Mouse (Mus musculus) hindbrain, embryonic 10.5 days (tissue): ENCODE data around the gene Umodl1. TPM values are rescaled to one million over a fixed set of nuclear protein-coding genes. Genes with fewer than 3 reads are reported as not detected.
A peak's percentile ranks its signal among the peaks of the same experiment; 100 is the strongest.

Experiments
- DNase-seq: peaks from one replicate; pipeline ENCODE4 v3.0.0-alpha.2; 2017; ENCODE audit warnings: low spot score
- H3K27ac ChIP-seq: fragments of 300-500 bp; sonication (generic); 2 replicates; pipeline ENCODE4 v1.5.1; 2016; ENCODE audit warnings: mild to moderate bottlenecking, moderate library complexity
- H3K27me3 ChIP-seq: fragments of 300-500 bp; sonication (generic); 2 replicates; pipeline ENCODE4 v1.6.1; 2016; ENCODE audit warnings: mild to moderate bottlenecking; ENCODE audit not compliant: poor library complexity, insufficient read depth, severe bottlenecking
- H3K36me3 ChIP-seq: fragments of 300-500 bp; sonication (generic); 2 replicates; pipeline ENCODE4 v1.6.1; 2016; ENCODE audit warnings: mild to moderate bottlenecking, moderate library complexity
- H3K4me1 ChIP-seq: fragments of 300-500 bp; sonication (generic); replicated peaks from 2 replicates; pipeline ENCODE4 v1.6.1; 2016; ENCODE audit warnings: mild to moderate bottlenecking
- H3K4me3 ChIP-seq: fragments of 300-500 bp; sonication (generic); 2 replicates; pipeline ENCODE4 v1.5.1; 2016; ENCODE audit warnings: mild to moderate bottlenecking, moderate library complexity
- H3K9me3 ChIP-seq: fragments of 300-500 bp; sonication (generic); 2 replicates; pipeline ENCODE4 v1.6.1; 2016; ENCODE audit warnings: mild to moderate bottlenecking, moderate library complexity
- WGBS: fragments of 180-500 bp; shearing (Covaris S2); methylation state at CpG from one replicate; pipeline ENCODE4 v1.1.7; 2016; 5-methylcytosine and 5-hydroxymethylcytosine counted together
- polyA plus RNA-seq: library from polyadenylated mRNA; unstranded; fragments of >200 nt; fragmentation: Nextera tagmentation; extraction: Ambion mirVana; gene quantifications from 2 replicates; pipeline ENCODE4 v1.2.1, GENCODE M21; 2016

The Umodl1 gene
- polyA plus RNA-seq, 1 experiment from 2014 or later: 0.08 TPM

DNA sequence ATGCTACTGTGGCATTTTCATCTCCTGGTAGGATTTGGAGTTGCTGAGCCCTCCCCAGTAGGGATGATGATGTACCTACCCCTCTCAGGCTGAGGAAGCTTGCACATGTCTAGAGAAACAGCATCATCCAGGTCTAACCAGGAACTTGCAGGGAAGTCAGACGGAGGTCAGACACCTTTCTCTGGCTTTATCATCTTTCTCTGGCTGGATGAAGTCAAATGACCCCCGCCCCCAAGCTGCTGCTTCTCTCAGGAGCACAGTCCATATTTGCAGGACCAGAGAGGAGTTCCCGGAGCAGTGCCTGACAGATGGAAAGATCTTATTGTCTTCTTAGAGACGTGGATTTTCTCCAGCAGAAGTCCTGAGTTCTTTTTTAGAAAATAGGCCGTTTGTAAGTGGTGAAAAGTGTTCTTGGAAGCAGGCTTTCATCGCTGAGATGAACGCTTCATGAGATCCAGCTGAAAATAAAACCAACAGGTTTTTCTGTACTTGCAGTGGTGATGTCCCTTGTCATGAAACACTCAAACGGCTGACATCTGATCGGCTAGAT is 74.5 kb downstream of the Umodl1 start:
- Histone ChIP-seq H3K27ac (no peak overlapping the region), H3K4me3 (no peak overlapping the region), H3K4me1 (peaks cover 10% of the 10 kb centered on the region), H3K27me3 (no peaks in the 10 kb centered on the region), H3K36me3 (no peaks in the 10 kb centered on the region), H3K9me3 (peaks cover 6% of the 10 kb centered on the region; the same call in 1 of the 2 replicates)
- 86% methylated on average over 9 of the region's 9 CpGs for WGBS
- no peak for DNase-seq

DNA sequence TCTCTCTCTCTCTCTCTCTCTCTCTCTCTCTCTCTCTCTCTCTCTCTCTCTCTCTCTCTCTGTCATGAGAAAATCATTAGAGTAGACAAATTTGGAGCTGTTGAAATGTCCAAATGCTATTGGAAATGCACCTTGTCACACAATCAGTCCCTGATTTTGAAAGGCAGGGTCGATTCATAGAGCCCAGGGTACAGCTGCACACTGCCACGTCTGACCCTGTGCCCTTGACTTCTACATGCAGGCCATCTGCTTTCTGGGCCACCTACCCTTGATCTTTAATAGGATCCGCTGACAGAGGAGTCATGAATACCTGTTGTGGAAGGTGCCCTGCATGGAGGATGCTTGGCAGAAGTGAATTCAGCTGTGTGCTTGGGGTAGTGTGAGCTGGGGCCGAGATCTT is 75.0 kb downstream of the Umodl1 start:
- no peak overlapping the region for H3K4me3 ChIP-seq
- H3K27me3 ChIP-seq: no peaks in the 10 kb centered on the region
- DNase-seq: no peak
- no peak overlapping the region for H3K27ac ChIP-seq
- H3K9me3 ChIP-seq: peaks cover 6% of the 10 kb centered on the region; the same call in 1 of the 2 replicates
- peaks cover 15% of the 10 kb centered on the region for H3K4me1 ChIP-seq
- H3K36me3 ChIP-seq: no peaks in the 10 kb centered on the region
- WGBS: 86% methylated on average over 4 of the region's 4 CpGs

DNA sequence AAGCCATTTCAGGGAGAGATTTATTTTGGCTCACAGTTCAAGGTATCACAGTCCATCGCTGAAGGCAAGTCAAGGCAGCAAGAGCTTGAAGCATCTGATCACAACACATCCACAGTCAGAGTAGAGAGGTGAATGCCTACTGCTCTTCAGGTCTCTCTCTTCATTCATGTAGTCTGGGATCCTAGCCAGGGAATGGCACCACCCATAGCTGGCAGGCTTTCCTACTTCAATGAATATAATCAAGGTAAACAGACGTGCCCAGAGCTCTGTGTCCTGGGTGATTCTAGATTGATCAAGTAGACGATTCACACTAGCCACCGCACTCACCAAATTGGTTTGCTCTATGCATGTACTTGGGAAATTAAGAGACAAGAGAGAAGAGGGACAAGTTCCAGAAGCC is 77.9 kb downstream of the Umodl1 start:
- DNase-seq: no peak
- no peak overlapping the region for H3K4me3 ChIP-seq
- peaks cover 6% of the 10 kb centered on the region; the same call in 1 of the 2 replicates for H3K9me3 ChIP-seq
- H3K36me3 ChIP-seq: no peaks in the 10 kb centered on the region
- 95% methylated on average over 4 of the region's 4 CpGs for WGBS
- H3K27ac ChIP-seq: no peak overlapping the region
- no peaks in the 10 kb centered on the region for H3K27me3 ChIP-seq
- peaks cover 29% of the 10 kb centered on the region for H3K4me1 ChIP-seq

DNA sequence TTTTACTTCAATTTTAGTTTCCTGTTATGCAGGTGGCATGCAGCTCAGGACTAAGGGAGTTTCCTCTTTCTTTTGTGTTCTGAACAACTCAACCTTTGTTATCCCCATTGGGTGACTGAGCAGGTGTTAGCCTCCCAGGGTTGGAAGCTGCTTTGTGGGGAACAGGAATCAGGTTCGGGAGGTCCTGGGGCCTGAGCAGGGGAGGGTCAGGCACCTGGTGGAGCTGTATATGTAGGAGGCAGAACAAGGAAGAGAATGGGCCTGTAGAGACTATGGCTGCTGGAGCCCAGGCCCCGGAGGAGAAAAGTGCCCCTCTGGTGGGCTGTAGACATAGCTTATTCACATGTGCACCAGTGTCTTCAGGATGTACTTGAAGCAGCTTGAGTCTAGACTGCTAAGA is 78.8 kb downstream of the Umodl1 start:
- DNase-seq: no peak
- WGBS: 63% methylated on average over 2 of the region's 2 CpGs
- H3K9me3 ChIP-seq: peaks cover 6% of the 10 kb centered on the region; the same call in 1 of the 2 replicates
- no peaks in the 10 kb centered on the region for H3K27me3 ChIP-seq
- H3K4me3 ChIP-seq: no peak overlapping the region
- H3K36me3 ChIP-seq: no peaks in the 10 kb centered on the region
- H3K4me1 ChIP-seq: peaks cover 29% of the 10 kb centered on the region
- peak overlapping the region; percentile 77; the same call in 1 of the 2 replicates for H3K27ac ChIP-seq

DNA sequence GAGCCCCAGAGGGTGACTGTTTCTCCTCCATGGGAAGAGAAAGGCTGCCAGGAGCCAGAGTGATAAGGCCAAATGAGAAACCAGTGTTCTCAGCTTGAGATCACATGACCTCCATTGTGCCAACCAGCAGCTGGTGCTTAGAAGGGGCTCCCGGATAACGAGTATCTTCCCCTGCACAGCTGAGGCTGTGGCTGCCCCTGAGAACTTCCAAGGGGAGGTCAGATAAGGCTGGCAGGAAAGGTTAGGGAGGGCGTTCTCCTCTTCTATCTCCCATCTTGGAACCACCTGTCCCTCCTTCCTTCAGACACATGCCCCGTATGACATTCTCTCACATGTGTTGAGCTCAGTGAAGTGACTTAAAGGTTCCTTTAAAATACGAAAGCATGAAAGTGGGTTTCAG is 79.7 kb downstream of the Umodl1 start:
- Histone ChIP-seq H3K27ac (peak overlapping the region; percentile 77), H3K36me3 (no peaks in the 10 kb centered on the region), H3K27me3 (no peaks in the 10 kb centered on the region), H3K4me1 (peaks cover 31% of the 10 kb centered on the region), H3K9me3 (peaks cover 6% of the 10 kb centered on the region; the same call in 1 of the 2 replicates), H3K4me3 (no peak overlapping the region)
- no peak for DNase-seq
- WGBS: 53% methylated on average over 5 of the region's 5 CpGs

DNA sequence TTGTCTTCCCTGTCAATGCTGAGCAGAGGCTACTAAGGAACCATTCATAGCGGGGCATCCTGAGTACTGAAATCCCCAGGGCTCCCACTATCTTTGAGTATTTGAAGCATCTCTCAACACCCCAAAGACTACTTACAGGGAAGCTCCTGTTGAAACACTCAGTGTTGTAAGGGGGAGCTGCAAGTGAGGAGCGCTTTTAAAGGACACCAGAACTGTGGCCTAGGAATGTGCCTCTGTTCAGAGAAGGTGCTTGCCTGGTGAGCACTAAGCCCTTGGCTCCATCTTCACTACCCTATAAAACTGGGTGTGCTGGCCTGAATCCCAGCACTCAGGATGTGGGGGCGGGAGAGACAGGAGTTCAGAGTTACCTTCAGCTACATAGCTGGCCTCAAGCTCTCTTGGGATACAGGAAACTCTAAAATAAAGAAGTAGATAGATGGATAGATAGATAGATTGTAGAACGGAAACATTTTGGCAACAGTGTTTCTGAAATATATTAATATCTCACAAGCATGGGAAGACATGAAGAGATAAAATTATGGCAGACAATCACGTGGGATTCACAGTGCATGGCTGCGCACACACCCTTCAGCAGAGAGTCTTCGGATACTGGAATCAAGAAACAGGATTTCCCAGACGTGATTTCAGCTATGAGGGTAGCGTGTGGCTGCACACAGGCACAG is 80.4 kb downstream of the Umodl1 start:
- no peak overlapping the region for H3K4me3 ChIP-seq
- peak overlapping the region; percentile 77; the same call in 1 of the 2 replicates for H3K27ac ChIP-seq
- H3K27me3 ChIP-seq: no peaks in the 10 kb centered on the region
- no peaks in the 10 kb centered on the region for H3K36me3 ChIP-seq
- WGBS: 90% methylated on average over 9 of the region's 9 CpGs
- no peak for DNase-seq
- H3K4me1 ChIP-seq: peaks cover 31% of the 10 kb centered on the region
- H3K9me3 ChIP-seq: peaks cover 6% of the 10 kb centered on the region; the same call in 1 of the 2 replicates

DNA sequence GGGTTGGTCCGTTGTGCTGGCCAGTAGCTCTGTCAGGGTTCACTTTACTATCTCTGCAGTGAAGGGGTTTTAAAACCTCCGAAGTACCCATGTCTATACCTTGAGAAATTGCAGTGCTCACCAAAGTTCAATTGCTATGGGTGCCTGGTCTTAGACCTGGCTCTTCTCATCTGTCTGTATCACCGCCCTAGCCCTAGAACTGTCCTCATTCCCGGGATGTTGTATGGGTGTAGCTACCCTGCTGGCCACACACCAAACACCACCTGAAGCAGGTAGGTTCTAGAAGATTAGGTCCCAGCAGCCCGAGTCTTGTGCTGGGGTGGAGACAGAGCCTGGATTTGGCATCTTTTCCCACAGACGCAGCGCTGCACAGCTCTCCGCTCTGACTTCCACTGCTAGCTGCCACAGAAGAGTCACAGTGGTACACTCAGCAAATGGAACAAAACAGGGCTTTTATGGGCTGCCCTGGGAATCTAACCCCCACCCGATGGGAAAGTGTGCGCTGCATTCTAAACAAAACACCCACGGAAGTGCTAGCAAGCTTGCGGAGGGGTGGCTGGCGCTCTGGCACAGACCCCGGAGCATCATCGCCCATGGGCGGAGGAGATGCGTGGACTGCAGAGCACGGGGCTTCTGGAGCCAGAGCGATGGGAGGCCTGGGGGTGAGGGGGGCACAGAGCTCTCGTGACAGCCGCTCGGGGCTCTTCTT is 81.9 kb downstream of the Umodl1 start:
- no peaks in the 10 kb centered on the region for H3K27me3 ChIP-seq
- peaks cover 31% of the 10 kb centered on the region for H3K4me1 ChIP-seq
- H3K27ac ChIP-seq: peak overlapping the region; percentile 40; the same call in 1 of the 2 replicates
- DNase-seq: no peak
- no peak overlapping the region for H3K4me3 ChIP-seq
- no peaks in the 10 kb centered on the region for H3K36me3 ChIP-seq
- WGBS: 82% methylated on average over 22 of the region's 22 CpGs
- peaks cover 6% of the 10 kb centered on the region; the same call in 1 of the 2 replicates for H3K9me3 ChIP-seq

DNA sequence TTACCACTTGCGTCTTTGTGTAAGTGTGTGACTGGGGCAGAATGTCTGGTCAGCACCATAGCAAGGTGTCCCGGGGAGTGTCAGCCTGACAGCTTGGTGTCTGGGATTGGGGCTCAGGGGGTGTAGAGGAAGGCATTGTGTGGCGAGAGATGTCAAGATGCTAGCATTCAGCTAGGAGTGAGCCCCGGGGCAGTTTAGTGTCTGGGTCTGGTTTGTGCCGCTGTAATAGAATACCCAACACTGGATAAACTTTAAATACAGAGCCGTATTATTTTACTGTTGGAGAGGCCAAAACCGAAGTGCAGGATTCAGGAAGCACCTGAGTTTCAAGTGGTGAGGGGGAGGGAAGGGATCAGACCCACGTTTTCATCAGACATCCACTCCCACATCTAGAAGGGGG is 82.9 kb downstream of the Umodl1 start:
- 81% methylated on average over 8 of the region's 8 CpGs for WGBS
- Histone ChIP-seq H3K9me3 (peaks cover under 1% of the 10 kb centered on the region; the same call in 1 of the 2 replicates), H3K4me1 (peaks cover 31% of the 10 kb centered on the region), H3K27ac (no peak overlapping the region), H3K27me3 (no peaks in the 10 kb centered on the region), H3K4me3 (no peak overlapping the region), H3K36me3 (no peaks in the 10 kb centered on the region)
- DNase-seq: no peak

DNA sequence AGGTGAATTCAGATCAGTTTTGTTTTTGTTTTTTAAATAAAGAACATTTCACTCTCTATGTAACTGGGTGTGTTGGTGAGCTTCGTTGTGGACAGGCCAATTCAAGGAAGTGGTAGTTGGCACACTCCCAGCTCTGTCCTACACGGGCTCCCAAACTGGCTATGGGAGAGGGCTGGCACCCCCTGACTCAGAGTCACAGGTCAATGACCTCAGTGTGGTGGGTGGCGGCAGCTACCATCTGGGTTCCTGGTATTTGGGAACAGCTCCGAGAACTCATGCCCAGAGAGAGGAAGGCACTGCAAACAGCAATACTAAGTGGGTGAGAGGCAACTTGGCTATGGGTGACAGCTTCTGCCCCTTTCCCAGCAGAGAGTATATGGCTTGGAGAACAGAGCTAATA is 83.9 kb downstream of the Umodl1 start:
- peaks cover 29% of the 10 kb centered on the region for H3K4me1 ChIP-seq
- no peak overlapping the region for H3K4me3 ChIP-seq
- no peak overlapping the region for H3K27ac ChIP-seq
- 75% methylated on average over 4 of the region's 4 CpGs for WGBS
- H3K9me3 ChIP-seq: no peaks in the 10 kb centered on the region
- DNase-seq: no peak
- no peaks in the 10 kb centered on the region for H3K27me3 ChIP-seq
- H3K36me3 ChIP-seq: no peaks in the 10 kb centered on the region

DNA sequence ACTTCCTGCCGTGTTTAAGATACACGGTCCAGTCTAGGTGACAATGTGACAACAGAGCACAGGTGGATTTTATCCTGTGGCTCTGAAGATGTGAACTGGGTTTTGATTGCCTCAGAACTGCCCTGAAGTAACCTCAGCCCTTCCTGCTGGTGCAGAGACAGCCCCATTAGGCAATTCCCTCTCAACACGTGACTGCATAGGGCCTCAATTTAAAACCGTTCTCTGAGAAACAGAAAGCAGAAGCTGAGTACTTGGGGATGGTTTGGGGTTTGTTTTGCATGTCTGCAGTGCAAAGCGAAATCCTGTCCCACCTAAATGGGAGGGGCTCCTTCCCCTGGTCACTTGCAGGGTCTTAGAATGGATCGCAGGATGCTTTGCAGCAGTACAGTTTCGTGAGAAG is 85.2 kb downstream of the Umodl1 start:
- WGBS: 81% methylated on average over 7 of the region's 7 CpGs

DNA sequence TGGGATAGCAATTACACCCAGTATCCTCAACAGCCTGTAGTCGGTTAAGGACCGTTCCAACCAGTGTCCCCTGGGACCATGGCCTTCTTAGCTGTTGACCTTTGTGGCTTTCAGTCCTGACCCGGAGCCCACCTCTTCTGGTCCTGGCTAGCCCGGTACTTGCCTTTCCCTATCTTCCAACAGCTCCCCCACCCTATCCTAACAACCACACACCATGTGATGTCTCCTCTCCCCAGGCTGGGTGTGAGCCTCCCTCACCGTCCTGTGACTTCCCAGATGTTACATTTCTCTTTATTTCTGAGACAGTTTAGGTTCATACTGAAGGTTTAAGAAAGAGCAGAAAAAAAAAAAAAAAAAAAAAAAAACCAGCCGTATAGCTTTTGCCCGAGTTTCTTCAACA is 86.0 kb downstream of the Umodl1 start:
- 71% methylated on average over 7 of the region's 7 CpGs for WGBS

More for the DNA sequence above, 85.2 kb downstream of the Umodl1 start:
- no peaks in the 10 kb centered on the region for H3K27me3 ChIP-seq
- H3K9me3 ChIP-seq: no peaks in the 10 kb centered on the region
- H3K36me3 ChIP-seq: no peaks in the 10 kb centered on the region
- no peak overlapping the region for H3K27ac ChIP-seq
- peaks cover 17% of the 10 kb centered on the region for H3K4me1 ChIP-seq
- DNase-seq: no peak
- H3K4me3 ChIP-seq: no peak overlapping the region

DNA sequence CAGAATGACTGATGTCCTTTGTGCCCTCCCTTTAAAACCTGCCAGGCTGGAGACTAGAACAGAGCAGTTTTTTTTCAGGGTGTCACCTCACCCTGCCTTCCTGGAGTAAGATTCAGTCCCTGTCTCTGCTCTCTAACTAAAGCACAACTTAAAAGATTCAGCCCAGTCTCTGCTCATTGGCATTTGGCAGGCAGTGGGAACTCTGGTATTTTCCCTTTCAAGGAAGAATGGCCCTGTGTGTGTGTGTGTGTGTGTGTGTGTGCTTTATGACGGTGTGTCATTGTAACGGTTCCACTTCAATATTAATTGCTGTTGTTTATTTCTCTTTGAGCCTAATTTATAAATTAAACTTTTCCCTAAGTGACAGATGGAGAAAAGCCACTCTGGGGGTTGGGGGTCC is 88.3 kb downstream of the Umodl1 start:
- H3K36me3 ChIP-seq: no peaks in the 10 kb centered on the region
- no peak for DNase-seq
- H3K27ac ChIP-seq: no peak overlapping the region
- no peaks in the 10 kb centered on the region for H3K9me3 ChIP-seq
- H3K4me1 ChIP-seq: 0 out of 2 replicates have a peak, but pooled peaks cover 5% of the 10 kb centered on the region
- H3K4me3 ChIP-seq: no peak overlapping the region
- WGBS: 81% methylated on average over 2 of the region's 2 CpGs
- H3K27me3 ChIP-seq: no peaks in the 10 kb centered on the region

More for the DNA sequence above, 86.0 kb downstream of the Umodl1 start:
- H3K4me1 ChIP-seq: peaks cover 14% of the 10 kb centered on the region; the same call in 1 of the 2 replicates
- H3K9me3 ChIP-seq: no peaks in the 10 kb centered on the region
- DNase-seq: no peak
- H3K36me3 ChIP-seq: no peaks in the 10 kb centered on the region
- H3K27ac ChIP-seq: no peak overlapping the region
- H3K4me3 ChIP-seq: no peak overlapping the region
- H3K27me3 ChIP-seq: no peaks in the 10 kb centered on the region
